ENCODE assay signal across 7 mouse cellular contexts in the genomic region with DNA sequence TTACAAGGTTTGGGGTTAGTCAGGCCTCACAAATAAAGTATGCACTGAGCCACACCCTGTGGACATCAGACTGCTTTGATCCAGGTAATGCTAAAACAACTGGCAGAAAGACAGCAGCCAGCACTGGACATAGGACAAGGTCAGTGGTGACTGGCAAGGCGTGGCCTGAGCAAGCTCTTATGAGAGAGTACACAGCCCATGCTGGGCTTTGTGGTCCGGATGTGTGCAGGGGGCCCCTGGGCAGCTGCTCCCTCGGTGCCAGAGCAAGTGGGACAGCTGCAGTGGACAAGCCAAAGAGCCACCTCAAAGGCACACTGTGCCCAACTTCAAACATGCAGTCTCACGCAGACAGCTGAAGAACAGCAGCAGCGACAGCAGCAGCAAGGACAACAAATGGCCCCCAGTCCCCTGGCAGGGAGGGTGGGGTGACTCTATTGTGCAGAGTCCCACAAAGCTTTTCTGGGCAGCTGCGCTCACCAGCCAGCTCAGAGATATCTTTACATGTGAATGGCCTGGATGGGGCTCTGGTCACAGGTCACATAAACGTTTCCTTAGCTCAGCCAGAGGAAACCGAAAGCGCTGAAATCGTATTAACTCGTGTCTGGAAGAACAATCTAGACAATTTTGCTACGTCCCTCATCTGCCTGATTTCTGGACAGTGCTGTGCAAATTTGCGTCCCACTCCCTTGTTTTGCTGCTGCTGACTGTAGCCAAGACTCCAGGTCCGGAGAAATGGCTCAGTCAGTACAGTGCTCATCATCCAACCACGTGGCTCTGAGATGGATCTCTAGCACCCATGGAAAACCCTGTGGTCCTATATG.
DNase-seq lines count a peak whose midpoint lies in the region; ATAC-seq lines count a peak whose summit lies in the region.

No protein-coding gene starts in this region.

- H3K27me3 ChIP-seq in embryonic facial prominence, embryonic 15.5 days: no peaks in the 10 kb centered on the region
- H3K27me3 ChIP-seq in hindbrain, embryonic 10.5 days (ENCODE audit: insufficient read depth, poor library complexity, severe bottlenecking): no peaks in the 10 kb centered on the region
- no peaks in the 10 kb centered on the region for H3K27me3 ChIP-seq in liver, embryonic 11.5 days (replicated peaks; ENCODE audit: control insufficient read depth, insufficient read depth, low read length)
- H3K27me3 ChIP-seq in midbrain, embryonic 15.5 days (replicated peaks): no peaks in the 10 kb centered on the region

- H3K4me2 ChIP-seq in embryonic facial prominence, embryonic 15.5 days (replicated peaks): 0 out of 2 replicates have a peak overlapping the region, but pooled peaks have one; percentile 1
- peak overlapping the region; percentile 15; the same call in 1 of the 2 replicates for H3K4me2 ChIP-seq in liver, embryonic 11.5 days
- peak overlapping the region; percentile 24 for H3K4me2 ChIP-seq in midbrain, embryonic 15.5 days

- no peak overlapping the region for H3K9ac ChIP-seq in embryonic facial prominence, embryonic 15.5 days
- H3K9ac ChIP-seq in liver, embryonic 11.5 days (ENCODE audit: low read depth, low read length): no peak overlapping the region
- H3K9ac ChIP-seq in midbrain, embryonic 15.5 days: no peak overlapping the region

- no peak overlapping the region for H3K27ac ChIP-seq in embryonic facial prominence, embryonic 15.5 days (replicated peaks)
- peak overlapping the region; percentile 88 for H3K27ac ChIP-seq in hindbrain, embryonic 10.5 days
- no peak overlapping the region for H3K27ac ChIP-seq in liver, embryonic 11.5 days (ENCODE audit: low read depth, low read length)
- H3K27ac ChIP-seq in midbrain, embryonic 15.5 days: no peak overlapping the region

- no peaks in the 10 kb centered on the region for H3K9me3 ChIP-seq in embryonic facial prominence, embryonic 15.5 days (replicated peaks)
- H3K9me3 ChIP-seq in hindbrain, embryonic 10.5 days: no peaks in the 10 kb centered on the region
- H3K9me3 ChIP-seq in liver, embryonic 11.5 days (ENCODE audit: control insufficient read depth, low read length): no peaks in the 10 kb centered on the region
- no peaks in the 10 kb centered on the region for H3K9me3 ChIP-seq in midbrain, embryonic 15.5 days

- peak; percentile 81 for ATAC-seq in embryonic facial prominence, embryonic 15.5 days (ENCODE audit: insufficient number of reproducible peaks, low FRiP score, low TSS enrichment, low read depth)
- ATAC-seq in liver, embryonic 11.5 days (replicated peaks; ENCODE audit: low FRiP score): peak; percentile 58
- ATAC-seq in midbrain, embryonic 15.5 days (replicated peaks): peak; percentile 77
- no peak for ATAC-seq in cerebellum, adult (ENCODE audit: insufficient number of reproducible peaks, low FRiP score, low TSS enrichment)

- H3K36me3 ChIP-seq in embryonic facial prominence, embryonic 15.5 days: no peaks in the 10 kb centered on the region
- no peaks in the 10 kb centered on the region for H3K36me3 ChIP-seq in hindbrain, embryonic 10.5 days
- no peaks in the 10 kb centered on the region for H3K36me3 ChIP-seq in liver, embryonic 11.5 days (ENCODE audit: control insufficient read depth, insufficient read depth, low read length)
- no peaks in the 10 kb centered on the region for H3K36me3 ChIP-seq in midbrain, embryonic 15.5 days (replicated peaks)

- 42% methylated on average over 15 of the region's 15 CpGs for WGBS in embryonic facial prominence, embryonic 15.5 days
- WGBS in hindbrain, embryonic 10.5 days: 14% methylated on average over 15 of the region's 15 CpGs
- WGBS in liver, embryonic 11.5 days: 52% methylated on average over 15 of the region's 15 CpGs
- WGBS in midbrain, embryonic 15.5 days: 6% methylated on average over 15 of the region's 15 CpGs

- peak; percentile 22 to 30 for DNase-seq in adrenal gland, postnatal 36 days
- peak; percentile 79 for DNase-seq in hindbrain, embryonic 10.5 days (ENCODE audit: low spot score)
- peak; percentile 36 for DNase-seq in liver, embryonic 11.5 days (ENCODE audit: low spot score)
- DNase-seq in right cerebral cortex, postnatal 4 days: no peak

- no peak overlapping the region for H3K4me3 ChIP-seq in embryonic facial prominence, embryonic 15.5 days (replicated peaks)
- peak overlapping the region; percentile 30 for H3K4me3 ChIP-seq in hindbrain, embryonic 10.5 days
- H3K4me3 ChIP-seq in liver, embryonic 11.5 days (ENCODE audit: low read depth, low read length): no peak overlapping the region
- H3K4me3 ChIP-seq in midbrain, embryonic 15.5 days: no peak overlapping the region

- 0 out of 2 replicates have a peak, but pooled peaks cover 4% of the 10 kb centered on the region for H3K4me1 ChIP-seq in embryonic facial prominence, embryonic 15.5 days
- peaks cover 35% of the 10 kb centered on the region for H3K4me1 ChIP-seq in hindbrain, embryonic 10.5 days (replicated peaks)
- H3K4me1 ChIP-seq in liver, embryonic 11.5 days (replicated peaks; ENCODE audit: control insufficient read depth, insufficient read depth, low read length): no peaks in the 10 kb centered on the region
- H3K4me1 ChIP-seq in midbrain, embryonic 15.5 days: peaks cover 8% of the 10 kb centered on the region
